Mouse (Mus musculus): Measurements from ENCODE around the gene Lcn2. TPM values are rescaled to one million over a fixed set of nuclear protein-coding genes. Genes with fewer than 3 reads are reported as not detected.

Lcn2 gene
- total RNA-seq, 2 experiments from 2014 or later = 0.69 TPM; not detected in 1

GRCm38 (mm10) chr2:32423481-32424331 lies 35.7 kb upstream of the Lcn2 start:
- Histone ChIP-seq H3K27ac (peak overlapping the region; percentile 79), H3K4me3 (peak overlapping the region; percentile 53)
- TF ChIP-seq CTCF (conservative IDR thresholded peaks at IDR 0.05) = peak; percentile 24; the same call in 1 of the 2 replicates
- DNase-seq (ENCODE audit: low spot score in 2 of 2) = no peak

GRCm38 (mm10) chr2:32421851-32422251 lies 33.8 kb upstream of the Lcn2 start:
- Histone ChIP-seq H3K27ac (no peak overlapping the region), H3K4me3 (no peak overlapping the region)
- no peak for TF ChIP-seq CTCF (conservative IDR thresholded peaks at IDR 0.05)

GRCm38 (mm10) chr2:32420647-32421046 lies 32.6 kb upstream of the Lcn2 start:
- TF ChIP-seq CTCF (conservative IDR thresholded peaks at IDR 0.05) = no peak
- DNase-seq (ENCODE audit: low spot score in 2 of 2) = no peak
- Histone ChIP-seq H3K4me3 (no peak overlapping the region), H3K27ac (no peak overlapping the region)

More at GRCm38 (mm10) chr2:32421851-32422251, 33.8 kb upstream of the Lcn2 start:
- no peak for DNase-seq (ENCODE audit: low spot score in 2 of 2)

GRCm38 (mm10) chr2:32420066-32420608 lies 32.1 kb upstream of the Lcn2 start:
- no peak for TF ChIP-seq CTCF (conservative IDR thresholded peaks at IDR 0.05)
- no peak for DNase-seq (ENCODE audit: low spot score in 2 of 2)
- Histone ChIP-seq H3K27ac (no peak overlapping the region; the same call in 1 of the 2 replicates), H3K4me3 (no peak overlapping the region)

GRCm38 (mm10) chr2:32419359-32419758 lies 31.3 kb upstream of the Lcn2 start:
- Histone ChIP-seq H3K27ac (peak overlapping the region; percentile 29; the same call in 1 of the 2 replicates), H3K4me3 (no peak overlapping the region)
- TF ChIP-seq CTCF (conservative IDR thresholded peaks at IDR 0.05) = no peak
- DNase-seq (ENCODE audit: low spot score in 2 of 2) = no peak

GRCm38 (mm10) chr2:32418430-32419151 lies 30.5 kb upstream of the Lcn2 start:
- Histone ChIP-seq H3K4me3 (no peak overlapping the region), H3K27ac (peak overlapping the region; percentile 29; the same call in 1 of the 2 replicates)
- no peak for DNase-seq (ENCODE audit: low spot score in 2 of 2)
- no peak for TF ChIP-seq CTCF (conservative IDR thresholded peaks at IDR 0.05)

- no peak overlapping the region for H3K4me3 ChIP-seq
- DNase-seq (ENCODE audit: low spot score in 2 of 2) = no peak
- no peak for TF ChIP-seq CTCF (conservative IDR thresholded peaks at IDR 0.05)
- H3K27ac ChIP-seq = no peak overlapping the region
Observed at GRCm38 (mm10) chr2:32417486-32417885, 29.4 kb upstream of the Lcn2 start.

- H3K27ac ChIP-seq = no peak overlapping the region
- TF ChIP-seq CTCF (conservative IDR thresholded peaks at IDR 0.05) = no peak
- no peak overlapping the region for H3K4me3 ChIP-seq
- no peak for DNase-seq (ENCODE audit: low spot score in 2 of 2)
Observed at GRCm38 (mm10) chr2:32416556-32416955, 28.5 kb upstream of the Lcn2 start.

GRCm38 (mm10) chr2:32415801-32416200 lies 27.7 kb upstream of the Lcn2 start:
- Histone ChIP-seq H3K4me3 (no peak overlapping the region), H3K27ac (no peak overlapping the region)
- TF ChIP-seq CTCF (conservative IDR thresholded peaks at IDR 0.05) = no peak
- DNase-seq (ENCODE audit: low spot score in 2 of 2) = no peak

GRCm38 (mm10) chr2:32413936-32414335 lies 25.9 kb upstream of the Lcn2 start:
- no peak overlapping the region for H3K27ac ChIP-seq
- no peak for DNase-seq (ENCODE audit: low spot score in 2 of 2)
- no peak for TF ChIP-seq CTCF (conservative IDR thresholded peaks at IDR 0.05)
- H3K4me3 ChIP-seq = no peak overlapping the region

GRCm38 (mm10) chr2:32412742-32413531 lies 24.9 kb upstream of the Lcn2 start:
- DNase-seq (ENCODE audit: low spot score in 2 of 2) = no peak
- no peak for TF ChIP-seq CTCF (conservative IDR thresholded peaks at IDR 0.05)
- no peak overlapping the region for H3K27ac ChIP-seq
- H3K4me3 ChIP-seq = no peak overlapping the region

- H3K4me3 ChIP-seq = no peak overlapping the region
- H3K27ac ChIP-seq = no peak overlapping the region
- no peak for DNase-seq (ENCODE audit: low spot score in 2 of 2)
- no peak for TF ChIP-seq CTCF (conservative IDR thresholded peaks at IDR 0.05)
Observed at GRCm38 (mm10) chr2:32411407-32411806, 23.4 kb upstream of the Lcn2 start.
